Mouse (Mus musculus): Measurements from ENCODE around the gene Utp15. TPM values are rescaled to one million over a fixed set of nuclear protein-coding genes. Genes with fewer than 3 reads are reported as not detected.

Utp15 gene
- total and polyA plus RNA-seq, 3 experiments = 36.8 to 52.2 (median 51.7) TPM

DNA sequence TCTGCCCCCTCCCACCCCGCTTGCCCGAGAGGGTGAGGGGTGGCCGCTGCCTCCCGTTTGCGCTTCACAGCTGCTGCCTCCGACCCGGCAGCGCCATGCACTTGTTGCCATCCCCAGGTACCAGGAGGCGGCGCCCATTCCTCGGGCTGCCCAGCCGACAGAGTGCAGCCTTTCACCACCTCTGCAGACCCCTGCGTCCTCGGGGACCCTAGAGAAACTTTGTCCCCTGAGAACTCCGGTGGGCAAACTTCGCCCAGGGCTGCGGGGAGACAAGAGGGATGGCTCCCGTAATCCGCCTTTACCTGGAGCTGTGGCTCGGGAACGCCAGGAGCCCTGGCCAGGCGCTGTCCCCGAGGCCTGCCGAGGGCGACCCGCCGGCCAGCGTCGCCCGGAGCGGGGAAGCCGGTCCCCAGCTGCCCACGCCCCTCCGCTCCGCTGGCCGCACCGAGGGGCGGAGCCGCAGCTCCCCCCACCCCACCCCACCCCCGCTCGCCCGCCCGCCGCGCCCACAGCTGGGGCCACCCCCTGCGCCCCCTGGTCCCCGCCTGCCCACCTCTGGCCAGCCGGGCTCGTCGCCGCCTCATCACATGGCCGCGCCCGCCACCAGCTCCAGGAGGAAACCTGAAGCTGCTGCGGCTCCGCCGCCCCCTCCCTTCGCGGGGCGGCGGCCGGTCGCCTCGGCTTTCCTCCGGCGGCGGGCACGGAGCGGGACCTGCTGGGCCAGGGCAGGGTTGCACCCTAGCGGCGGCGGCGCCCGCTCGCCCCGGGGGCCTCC, 56.9 kb downstream of the Utp15 start, which contains the start of gene Arhgef28:
Gene Arhgef28 (minus strand): TSS at position 669 of the 775 bp plus-strand sequence.
- H3K4me1 ChIP-seq (ENCODE audit: control insufficient read depth in 1 of 2, insufficient read depth in 2 of 2) = peaks cover 0 to 18% of the 10 kb centered on the region in 2 experiments; a peak in 3 of 4 replicates
- TF ChIP-seq IRF4 (IDR thresholded peaks at IDR 0.05; ENCODE audit: low read depth, low read length) = 0 out of 2 replicates have a peak, but pooled peaks have one; percentile 19
- TF ChIP-seq RCOR1 (conservative IDR thresholded peaks at IDR 0.05; ENCODE audit: low read depth, low read length) = no peak
- TF ChIP-seq JUND (conservative IDR thresholded peaks at IDR 0.05; ENCODE audit: low read depth, low read length) = no peak
- TF ChIP-seq EP300 (IDR thresholded peaks at IDR 0.05; ENCODE audit: low read length) = no peak
- TF ChIP-seq USF1 (IDR thresholded peaks at IDR 0.05; ENCODE audit: low read depth, low read length) = no peak
- no peak for TF ChIP-seq POLR2AphosphoS2 (IDR thresholded peaks at IDR 0.05; ENCODE audit: low read depth, low read length)
- TF ChIP-seq SMC3 (IDR thresholded peaks at IDR 0.05; ENCODE audit: low read depth, low read length) = peak; percentile 44
- no peak for TF ChIP-seq ZNF384 (IDR thresholded peaks at IDR 0.05; ENCODE audit: low read depth, low read length)
- no peak; the same call in 1 of the 2 replicates for TF ChIP-seq MAZ (IDR thresholded peaks at IDR 0.05; ENCODE audit: low read depth, low read length)
- no peak for TF ChIP-seq MXI1 (IDR thresholded peaks at IDR 0.05; ENCODE audit: low read depth, low read length)
- TF ChIP-seq KAT2A (IDR thresholded peaks at IDR 0.05; ENCODE audit: insufficient replicate concordance, low read length) = no peak
- TF ChIP-seq NRF1 (IDR thresholded peaks at IDR 0.05; ENCODE audit: low read depth, low read length) = no peak
- 0 out of 2 replicates have a peak, but pooled peaks have one; percentile 37 for TF ChIP-seq SIN3A (IDR thresholded peaks at IDR 0.05; ENCODE audit: low read length)
- TF ChIP-seq CTCF (conservative IDR thresholded peaks at IDR 0.05 in 1 of 2, IDR thresholded peaks at IDR 0.05 in 1 of 2; ENCODE audit: low read depth in 2 of 2, low read length in 2 of 2) = peak in 1 of 2 experiments; percentile 70; a peak in 2 of 4 replicates
- no peak for TF ChIP-seq ZMIZ1 (IDR thresholded peaks at IDR 0.05; ENCODE audit: low read depth, low read length)
- peak; percentile 98 for TF ChIP-seq UBTF (IDR thresholded peaks at IDR 0.05; ENCODE audit: low read depth, low read length)
- peaks cover 3% of the 10 kb centered on the region for H3K9me3 ChIP-seq (replicated peaks; ENCODE audit: low read length)
- H3K79me2 ChIP-seq (replicated peaks; ENCODE audit: control insufficient read depth, extremely low read depth, insufficient read depth, poor library complexity, severe bottlenecking) = no peaks in the 10 kb centered on the region
- in situ Hi-C loops (cut with MboI; ENCODE audit: low pct_ligation_motif_present, low pct_unique_long_range_greater_than_20kb, low sequenced_read_pairs) (no loop called here), dilution Hi-C loops (cut with MboI; ENCODE audit: extremely low pct_ligation_motif_present, extremely low pct_unique_long_range_greater_than_20kb, low sequenced_read_pairs) (no loop called here)
- H3K27ac ChIP-seq (ENCODE audit: insufficient read depth, low read depth) = no peak within 1 kb of the TSS
- DNase-seq (ENCODE audit: extremely low read depth) = no peak
- no peaks in the 10 kb centered on the region for H3K36me3 ChIP-seq (replicated peaks in 1 of 2; ENCODE audit: control insufficient read depth in 1 of 2, insufficient read depth in 1 of 2, low read length in 1 of 2)
- peak within 1 kb of the TSS; percentile 31; the same call in 1 of the 2 replicates for H3K9ac ChIP-seq (ENCODE audit: insufficient read depth, low read depth)
- H3K4me3 ChIP-seq (replicated peaks in 1 of 3; ENCODE audit: low read depth in 2 of 3, low read length in 2 of 3, poor library complexity in 1 of 3) = peak within 1 kb of the TSS in 2 of 3 experiments; percentile 50 to 57
- H3K27me3 ChIP-seq (replicated peaks) = peaks cover 34% of the 10 kb centered on the region
- peak within 1 kb of the TSS; percentile 99 for H3K4me2 ChIP-seq (ENCODE audit: insufficient read depth, low read depth, poor library complexity, severe bottlenecking)

DNA sequence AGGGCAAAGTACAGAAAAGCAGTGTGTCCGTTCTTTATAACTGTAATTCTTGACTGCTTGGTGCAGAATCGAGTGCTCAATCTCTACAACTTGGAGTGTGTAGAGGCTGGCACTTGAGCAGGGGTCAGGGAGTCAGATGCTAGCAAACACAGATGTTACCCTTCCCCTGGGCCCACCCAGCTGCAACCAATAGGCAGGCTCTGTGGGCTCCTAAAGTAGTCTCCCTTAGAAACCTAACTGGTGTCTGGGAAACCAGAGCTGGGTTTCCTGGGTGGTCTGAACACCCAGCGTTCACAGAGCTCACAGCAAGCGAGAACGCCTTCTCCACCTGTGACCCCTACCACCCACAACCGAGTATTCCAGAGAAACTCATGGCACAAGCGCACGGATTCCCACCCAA, 57.7 kb downstream of the Utp15 start:
- H3K27ac ChIP-seq (ENCODE audit: insufficient read depth, low read depth) = no peak overlapping the region
- no peak overlapping the region for H3K4me3 ChIP-seq (replicated peaks in 1 of 3; ENCODE audit: low read depth in 2 of 3, low read length in 2 of 3, poor library complexity in 1 of 3)
- H3K4me1 ChIP-seq (ENCODE audit: control insufficient read depth in 1 of 2, insufficient read depth in 2 of 2) = peaks cover 0 to 18% of the 10 kb centered on the region in 2 experiments; a peak in 3 of 4 replicates
- dilution Hi-C loops (cut with MboI; ENCODE audit: extremely low pct_ligation_motif_present, extremely low pct_unique_long_range_greater_than_20kb, low sequenced_read_pairs) = no loop called here
- H3K9ac ChIP-seq (ENCODE audit: insufficient read depth, low read depth) = no peak overlapping the region
- no peaks in the 10 kb centered on the region for H3K36me3 ChIP-seq (replicated peaks in 1 of 2; ENCODE audit: control insufficient read depth in 1 of 2, insufficient read depth in 1 of 2, low read length in 1 of 2)
- H3K79me2 ChIP-seq (replicated peaks; ENCODE audit: control insufficient read depth, extremely low read depth, insufficient read depth, poor library complexity, severe bottlenecking) = no peaks in the 10 kb centered on the region
- peaks cover 3% of the 10 kb centered on the region for H3K9me3 ChIP-seq (replicated peaks; ENCODE audit: low read length)
- in situ Hi-C loops (cut with MboI; ENCODE audit: low pct_ligation_motif_present, low pct_unique_long_range_greater_than_20kb, low sequenced_read_pairs) = no loop called here
- peak overlapping the region; percentile 99; the same call in 1 of the 2 replicates for H3K4me2 ChIP-seq (ENCODE audit: insufficient read depth, low read depth, poor library complexity, severe bottlenecking)
- DNase-seq (ENCODE audit: extremely low read depth) = no peak
- peaks cover 33% of the 10 kb centered on the region for H3K27me3 ChIP-seq (replicated peaks)
- TF ChIP-seq ZMIZ1 (IDR thresholded peaks at IDR 0.05; ENCODE audit: low read depth, low read length) (no peak), USF2 (conservative IDR thresholded peaks at IDR 0.05; ENCODE audit: low read depth, low read length) (no peak), BHLHE40 (IDR thresholded peaks at IDR 0.05; ENCODE audit: low read depth, low read length) (no peak), ELF1 (IDR thresholded peaks at IDR 0.05; ENCODE audit: low read depth, low read length) (no peak), GABPA (IDR thresholded peaks at IDR 0.05; ENCODE audit: insufficient replicate concordance, low read depth, low read length) (no peak), TBP (conservative IDR thresholded peaks at IDR 0.05; ENCODE audit: low read depth, low read length) (no peak), ETS1 (conservative IDR thresholded peaks at IDR 0.05; ENCODE audit: low read depth, low read length) (no peak), RAD21 (IDR thresholded peaks at IDR 0.05; ENCODE audit: low read depth, low read length) (no peak), RCOR1 (conservative IDR thresholded peaks at IDR 0.05; ENCODE audit: low read depth, low read length) (no peak), POLR2A (IDR thresholded peaks at IDR 0.05; ENCODE audit: low read depth, low read length) (no peak), KAT2A (IDR thresholded peaks at IDR 0.05; ENCODE audit: insufficient replicate concordance, low read length) (no peak), EP300 (IDR thresholded peaks at IDR 0.05; ENCODE audit: low read length) (no peak), MYC (IDR thresholded peaks at IDR 0.05; ENCODE audit: low read depth, low read length) (no peak), JUND (conservative IDR thresholded peaks at IDR 0.05; ENCODE audit: low read depth, low read length) (no peak), NELFE (IDR thresholded peaks at IDR 0.05; ENCODE audit: low read depth, low read length) (no peak), TCF12 (IDR thresholded peaks at IDR 0.05; ENCODE audit: low read depth, low read length) (no peak), CHD2 (IDR thresholded peaks at IDR 0.05; ENCODE audit: low read length) (no peak), ZC3H11A (IDR thresholded peaks at IDR 0.05; ENCODE audit: low read depth, low read length) (no peak), MXI1 (IDR thresholded peaks at IDR 0.05; ENCODE audit: low read depth, low read length) (no peak), SIN3A (IDR thresholded peaks at IDR 0.05; ENCODE audit: low read length) (no peak)

Data from CH12.LX (cell line).